Mouse (Mus musculus) activated CD4-positive, CD25-positive, alpha-beta regulatory T cell, adult 4 months (primary cell): ENCODE measurements at regions not wholly inside any gene's neighbourhood (a gene's known extent, or its start where the extent isn't known, plus 50 kb on each side); places are given as distances from the start of the nearest gene placed in this dataset.
A peak's percentile ranks its signal among the peaks of the same experiment; 100 is the strongest.

ENCODE experiments used
- ATAC-seq: one replicate; pipeline ENCODE4 v1.8.0; 2017

GRCm38 (mm10) chr9:84296456-84296855, 371.5 kb downstream of the Bckdhb start:
- no peak for ATAC-seq

GRCm38 (mm10) chr9:84304398-84304797, 379.5 kb downstream of the Bckdhb start:
- no peak for ATAC-seq

- no peak for ATAC-seq
Measured at GRCm38 (mm10) chr9:84318811-84319210, 393.9 kb downstream of the Bckdhb start.

- no peak for ATAC-seq
Measured at GRCm38 (mm10) chr9:84319338-84319737, 394.4 kb downstream of the Bckdhb start.

GRCm38 (mm10) chr9:84323145-84323544, 398.2 kb downstream of the Bckdhb start:
- ATAC-seq = no peak

- no peak for ATAC-seq
Measured at GRCm38 (mm10) chr9:84331083-84331602, 406.2 kb downstream of the Bckdhb start.

GRCm38 (mm10) chr9:84343435-84344095, 418.6 kb downstream of the Bckdhb start:
- ATAC-seq = peak; percentile 71

- no peak for ATAC-seq
Measured at GRCm38 (mm10) chr9:84350223-84350622, 425.3 kb downstream of the Bckdhb start.

GRCm38 (mm10) chr9:84354409-84354808, 429.5 kb downstream of the Bckdhb start:
- no peak for ATAC-seq

- ATAC-seq = no peak
Measured at GRCm38 (mm10) chr9:84356167-84356566, 431.2 kb downstream of the Bckdhb start.

GRCm38 (mm10) chr9:84359879-84360278, 434.9 kb downstream of the Bckdhb start:
- ATAC-seq = no peak

- no peak for ATAC-seq
Measured at GRCm38 (mm10) chr9:84360484-84360883, 435.5 kb downstream of the Bckdhb start.

- ATAC-seq = no peak
Measured at GRCm38 (mm10) chr9:84363478-84363877, 438.5 kb downstream of the Bckdhb start.

- no peak for ATAC-seq
Measured at GRCm38 (mm10) chr9:84369200-84369599, 444.3 kb downstream of the Bckdhb start.

GRCm38 (mm10) chr9:84370260-84370659, 445.3 kb downstream of the Bckdhb start:
- ATAC-seq = no peak

- no peak for ATAC-seq
Measured at GRCm38 (mm10) chr9:84375746-84376145, 450.8 kb downstream of the Bckdhb start.

- no peak for ATAC-seq
Measured at GRCm38 (mm10) chr9:84376621-84377020, 451.7 kb downstream of the Bckdhb start.

- ATAC-seq = no peak
Measured at GRCm38 (mm10) chr9:84381942-84382341, 457.0 kb downstream of the Bckdhb start.

GRCm38 (mm10) chr9:84389831-84390230, 464.9 kb downstream of the Bckdhb start:
- ATAC-seq = no peak

- ATAC-seq = no peak
Measured at GRCm38 (mm10) chr9:84394536-84395314, 469.8 kb downstream of the Bckdhb start.

GRCm38 (mm10) chr9:84399481-84399880, 474.5 kb downstream of the Bckdhb start:
- ATAC-seq = no peak

GRCm38 (mm10) chr9:84408260-84409203, 483.6 kb downstream of the Bckdhb start:
- no peak for ATAC-seq
